Mouse (Mus musculus) heart, embryonic 14.5 days (tissue): ENCODE results near the gene Ndufa4l2. TPM values are rescaled to one million over a fixed set of nuclear protein-coding genes. Genes with fewer than 3 reads are reported as not detected.

Source experiments
- ATAC-seq: fragments of 200-750 bp; cut with Nextera tagmentation; 2 replicates; pipeline ENCODE4 v1.8.0; 2017; ENCODE audit warnings: low read depth, moderate TSS enrichment; ENCODE audit not compliant: insufficient number of reproducible peaks, insufficient read depth, low FRiP score
- H3K27ac ChIP-seq, 2 experiments: fragments of 200-500 bp in 1 of 2; fragments of 300-500 bp in 1 of 2; sonication (generic) in 1 of 2; replicated peaks in 1 of 2; 2 replicates each; pipeline ENCODE4 v1.5.1; 2012 to 2014; ENCODE audit warnings: low read depth in 2 of 2, low read length in 2 of 2, control low read depth in 1 of 2, mild to moderate bottlenecking in 1 of 2, mixed read lengths in 1 of 2; ENCODE audit not compliant: control insufficient read depth in 1 of 2, insufficient read depth in 1 of 2
- H3K27me3 ChIP-seq: fragments of 300-500 bp; sonication (generic); 2 replicates; pipeline ENCODE4 v1.6.1; 2014; ENCODE audit warnings: mild to moderate bottlenecking, low read length, control low read depth; ENCODE audit not compliant: control insufficient read depth, insufficient read depth
- H3K36me3 ChIP-seq: fragments of 300-500 bp; sonication (generic); 2 replicates; pipeline ENCODE4 v1.6.1; 2014; ENCODE audit warnings: mild to moderate bottlenecking, control low read depth, low read length, mixed read lengths; ENCODE audit not compliant: control insufficient read depth, insufficient read depth
- H3K4me1 ChIP-seq, 2 experiments: fragments of 200-500 bp in 1 of 2; fragments of 300-500 bp in 1 of 2; sonication (generic) in 1 of 2; 2 replicates each; pipeline ENCODE4 v1.6.1; 2012 to 2014; ENCODE audit warnings: low read length in 2 of 2, control low read depth in 1 of 2, mixed read lengths in 1 of 2; ENCODE audit not compliant: control insufficient read depth in 2 of 2, insufficient read depth in 2 of 2
- H3K4me2 ChIP-seq: fragments of 300-500 bp; sonication (generic); 2 replicates; pipeline ENCODE4 v1.6.1; 2014; ENCODE audit warnings: mild to moderate bottlenecking, low read length
- H3K4me3 ChIP-seq, 2 experiments: fragments of 200-500 bp in 1 of 2; fragments of 300-500 bp in 1 of 2; sonication (generic) in 1 of 2; 2 replicates each; pipeline ENCODE4 v1.5.1; 2012 to 2014; ENCODE audit warnings: low read length in 2 of 2, mild to moderate bottlenecking in 2 of 2, control low read depth in 1 of 2, low read depth in 1 of 2, moderate library complexity in 1 of 2; ENCODE audit not compliant: control insufficient read depth in 1 of 2, insufficient read depth in 1 of 2
- H3K9ac ChIP-seq: fragments of 300-500 bp; sonication (generic); 2 replicates; pipeline ENCODE4 v1.6.1; 2014; ENCODE audit warnings: mild to moderate bottlenecking, low read length
- H3K9me3 ChIP-seq: fragments of 300-500 bp; sonication (generic); 2 replicates; pipeline ENCODE4 v1.6.1; 2016; ENCODE audit warnings: low read length, control low read depth; ENCODE audit not compliant: control insufficient read depth
- WGBS: fragments of 180-500 bp; shearing (Covaris S2); extraction: QIAGEN DNeasy Blood & Tissue Kit; methylation state at CpG from one replicate; pipeline ENCODE4 v1.1.7; 2014; 5-methylcytosine and 5-hydroxymethylcytosine counted together
- polyA plus RNA-seq: library from polyadenylated mRNA; unstranded; fragments of >200 nt; fragmentation: Nextera tagmentation; extraction: Ambion mirVana; gene quantifications from 2 replicates; pipeline ENCODE4 v1.2.1, GENCODE M21; 2014

Gene Ndufa4l2
- polyA plus RNA-seq, 1 experiment from 2014 or later, result 31.2 TPM

DNA sequence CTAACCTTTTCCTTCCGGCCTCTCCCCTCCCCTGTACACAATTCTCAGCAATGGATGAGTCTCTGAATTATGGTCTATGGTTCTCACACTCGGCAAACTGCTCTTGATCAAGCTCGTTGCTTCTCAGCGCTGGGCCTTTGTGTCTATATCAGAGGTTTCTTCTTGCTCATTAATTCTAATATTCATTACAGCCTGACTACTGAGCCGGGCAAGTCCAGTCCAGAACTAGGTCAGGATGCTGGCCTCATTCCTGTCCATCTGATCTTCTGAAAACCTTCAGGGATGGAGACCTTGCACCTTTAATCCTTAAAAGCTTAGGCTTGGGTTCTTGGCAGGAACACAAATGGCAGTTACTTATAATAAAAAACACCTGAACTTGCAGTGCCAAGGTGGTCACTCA is 15.3 kb upstream of the Ndufa4l2 start:
- Histone ChIP-seq H3K4me3 (no peak overlapping the region), H3K4me2 (no peak overlapping the region), H3K9me3 (no peaks in the 10 kb centered on the region), H3K4me1 (no peaks in the 10 kb centered on the region), H3K27ac (no peak overlapping the region), H3K36me3 (peaks cover 70% of the 10 kb centered on the region), H3K27me3 (no peaks in the 10 kb centered on the region), H3K9ac (no peak overlapping the region)
- no peak for ATAC-seq
- WGBS, result 84% methylated on average over 5 of the region's 5 CpGs

DNA sequence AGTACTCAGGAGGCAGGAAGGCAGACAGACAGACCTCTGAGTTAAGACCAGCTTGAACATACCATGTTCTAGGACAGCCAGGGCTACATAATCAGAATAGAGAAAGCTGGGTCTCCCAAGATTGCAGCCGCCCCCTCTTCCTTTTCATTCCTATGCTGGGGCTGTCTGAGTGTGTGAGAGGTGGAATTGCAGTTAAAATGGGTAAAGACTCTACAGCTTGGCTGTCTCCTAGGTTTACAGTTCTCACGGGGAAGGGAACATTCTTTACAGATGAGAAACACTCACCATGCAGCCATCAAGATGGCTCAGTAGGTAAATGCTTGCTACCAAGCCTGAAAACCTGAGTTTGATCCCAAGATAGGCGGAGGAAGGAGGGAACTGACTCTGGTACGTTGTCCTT is 14.7 kb upstream of the Ndufa4l2 start:
- Histone ChIP-seq H3K4me2 (no peak overlapping the region), H3K4me3 (no peak overlapping the region), H3K4me1 (no peaks in the 10 kb centered on the region), H3K27me3 (no peaks in the 10 kb centered on the region), H3K36me3 (peaks cover 65% of the 10 kb centered on the region), H3K27ac (no peak overlapping the region), H3K9ac (no peak overlapping the region), H3K9me3 (no peaks in the 10 kb centered on the region)
- ATAC-seq, result no peak
- WGBS, result 83% methylated on average over 4 of the region's 4 CpGs

DNA sequence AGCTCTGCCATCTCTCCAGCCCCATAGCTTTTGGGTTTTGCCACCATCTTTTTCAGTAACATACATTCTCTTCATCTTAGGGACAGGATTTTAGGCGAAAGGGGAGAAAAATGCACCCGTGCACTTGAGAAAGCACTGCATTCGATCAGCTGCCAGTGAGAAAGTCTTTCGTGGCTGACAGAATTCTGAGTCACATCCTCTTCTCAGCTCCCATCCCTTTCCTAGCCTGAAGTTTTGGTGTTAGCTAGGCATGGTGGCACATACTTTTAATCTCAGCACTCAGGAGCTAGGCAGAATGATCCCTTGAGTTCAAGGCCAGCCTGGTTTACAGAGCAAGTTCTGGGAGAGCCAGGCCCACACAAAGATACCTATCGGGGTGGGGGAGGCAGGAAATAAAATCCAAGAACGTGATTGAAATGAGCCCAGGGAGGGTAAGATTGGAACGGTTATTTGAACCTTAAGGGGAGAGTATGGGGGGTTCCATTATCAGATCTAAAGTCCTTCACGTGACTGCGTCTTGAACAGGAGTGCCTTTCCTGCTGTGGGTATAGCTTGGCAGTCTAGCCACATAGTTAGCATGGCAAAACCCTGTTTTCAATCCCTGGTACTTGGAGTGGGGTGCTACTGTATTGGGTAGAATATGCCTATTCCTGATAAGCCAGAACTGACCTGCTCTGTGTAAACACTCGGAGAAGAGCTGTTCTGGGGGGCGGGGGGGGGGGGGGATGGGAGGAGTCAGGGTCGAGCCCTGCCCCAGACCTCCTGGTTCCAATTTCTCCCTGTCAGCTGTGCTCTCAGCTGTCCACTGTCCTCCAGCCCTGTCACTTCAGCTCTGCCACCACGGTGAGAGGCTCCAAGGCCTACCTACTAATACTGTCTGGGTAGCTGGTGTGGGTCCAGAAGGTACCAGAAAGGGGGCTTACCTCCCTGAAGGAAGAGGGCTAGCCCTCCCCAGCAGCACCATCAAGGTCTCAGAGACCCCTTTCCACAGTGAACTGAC is 13.6 kb upstream of the Ndufa4l2 start, which contains the start of gene Stac3:
TSS of gene Stac3 (plus strand) at position 793 of the 1,000 bp plus-strand sequence.
- no peak for ATAC-seq
- no peak within 1 kb of the TSS for H3K27ac ChIP-seq
- H3K9me3 ChIP-seq, result no peaks in the 10 kb centered on the region
- H3K4me2 ChIP-seq, result no peak within 1 kb of the TSS
- H3K27me3 ChIP-seq, result no peaks in the 10 kb centered on the region
- no peaks in the 10 kb centered on the region for H3K4me1 ChIP-seq
- H3K9ac ChIP-seq, result no peak within 1 kb of the TSS
- no peak within 1 kb of the TSS for H3K4me3 ChIP-seq
- 63% methylated on average over 13 of the region's 13 CpGs for WGBS
- peaks cover 58% of the 10 kb centered on the region for H3K36me3 ChIP-seq

DNA sequence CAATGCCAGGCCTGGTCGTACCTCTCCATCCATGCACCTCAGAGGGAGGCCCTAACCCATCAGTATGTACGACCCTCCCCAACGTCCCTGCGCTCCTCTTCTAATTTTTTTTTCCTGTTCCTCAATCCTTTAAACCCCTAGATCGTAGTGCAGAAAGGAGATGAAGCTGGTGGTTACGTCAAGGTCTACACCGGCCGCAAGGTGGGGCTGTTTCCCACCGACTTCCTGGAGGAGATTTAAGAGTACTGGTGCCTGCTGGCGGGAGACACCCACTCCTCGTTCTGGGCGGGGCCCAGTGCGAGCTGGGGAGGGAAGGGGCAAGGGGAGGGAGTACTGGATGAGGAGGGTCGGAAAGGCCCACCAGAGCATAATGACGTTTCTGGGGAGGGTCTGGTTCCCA is 6.5 kb upstream of the Ndufa4l2 start:
- H3K9me3 ChIP-seq, result no peaks in the 10 kb centered on the region
- H3K27me3 ChIP-seq, result peaks cover 59% of the 10 kb centered on the region
- peak overlapping the region; percentile 77 for H3K4me2 ChIP-seq
- H3K36me3 ChIP-seq, result peaks cover 10% of the 10 kb centered on the region; the same call in 1 of the 2 replicates
- no peak overlapping the region for H3K4me3 ChIP-seq
- ATAC-seq, result no peak
- peaks cover 18 to 25% of the 10 kb centered on the region in 2 experiments for H3K4me1 ChIP-seq
- no peak overlapping the region for H3K27ac ChIP-seq
- H3K9ac ChIP-seq, result no peak overlapping the region
- 4% methylated on average over 15 of the region's 15 CpGs for whole genome bisulfite sequencing

DNA sequence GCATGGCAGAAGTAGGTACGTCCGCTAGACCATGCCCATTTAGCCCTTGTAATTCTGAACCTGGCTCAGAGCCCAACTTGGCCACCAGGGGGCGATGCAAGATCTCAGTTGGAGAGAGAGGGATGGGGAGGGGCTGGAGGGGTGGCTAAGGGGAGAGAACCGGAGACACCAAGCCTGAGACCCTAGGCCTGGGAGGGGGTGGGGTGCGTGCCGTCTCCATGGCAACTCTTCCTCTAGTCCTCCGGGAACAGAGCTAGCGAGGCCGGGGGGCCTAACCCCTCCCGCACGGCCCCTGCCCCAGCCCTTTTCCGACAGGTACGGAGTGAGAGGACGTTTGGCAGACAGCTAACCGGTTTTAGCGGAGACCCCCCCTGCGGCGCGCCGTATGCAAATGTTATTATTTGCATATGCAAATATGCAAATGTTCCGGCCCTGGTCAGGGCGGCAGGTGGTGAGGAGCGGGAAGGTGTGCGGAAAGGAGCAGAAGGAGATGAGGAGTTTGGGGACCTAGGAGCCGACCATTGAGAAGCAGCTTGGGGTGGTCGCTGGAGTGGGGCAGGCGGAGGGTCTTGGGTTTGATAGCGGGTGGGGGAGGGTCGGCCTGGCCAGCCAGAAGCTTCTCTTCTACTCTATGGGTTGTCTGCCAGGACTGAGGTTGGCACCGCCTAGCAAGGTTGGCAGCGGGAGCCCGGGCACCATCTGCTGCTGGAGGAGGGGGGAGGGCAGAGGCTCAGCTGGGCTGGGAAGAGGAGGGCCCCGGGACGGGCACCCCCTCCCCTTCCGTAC is 5.5 kb upstream of the Ndufa4l2 start:
- Histone ChIP-seq H3K27ac (no peak overlapping the region), H3K36me3 (peaks cover 6% of the 10 kb centered on the region; the same call in 1 of the 2 replicates), H3K9ac (no peak overlapping the region), H3K4me2 (peak overlapping the region; percentile 77), H3K4me3 (peak overlapping the region; percentile 39 to 46), H3K4me1 (peaks cover 26 to 35% of the 10 kb centered on the region in 2 experiments), H3K27me3 (peaks cover 69% of the 10 kb centered on the region), H3K9me3 (no peaks in the 10 kb centered on the region)
- peak; percentile 58 for ATAC-seq
- 1% methylated on average over 35 of the region's 35 CpGs for WGBS

DNA sequence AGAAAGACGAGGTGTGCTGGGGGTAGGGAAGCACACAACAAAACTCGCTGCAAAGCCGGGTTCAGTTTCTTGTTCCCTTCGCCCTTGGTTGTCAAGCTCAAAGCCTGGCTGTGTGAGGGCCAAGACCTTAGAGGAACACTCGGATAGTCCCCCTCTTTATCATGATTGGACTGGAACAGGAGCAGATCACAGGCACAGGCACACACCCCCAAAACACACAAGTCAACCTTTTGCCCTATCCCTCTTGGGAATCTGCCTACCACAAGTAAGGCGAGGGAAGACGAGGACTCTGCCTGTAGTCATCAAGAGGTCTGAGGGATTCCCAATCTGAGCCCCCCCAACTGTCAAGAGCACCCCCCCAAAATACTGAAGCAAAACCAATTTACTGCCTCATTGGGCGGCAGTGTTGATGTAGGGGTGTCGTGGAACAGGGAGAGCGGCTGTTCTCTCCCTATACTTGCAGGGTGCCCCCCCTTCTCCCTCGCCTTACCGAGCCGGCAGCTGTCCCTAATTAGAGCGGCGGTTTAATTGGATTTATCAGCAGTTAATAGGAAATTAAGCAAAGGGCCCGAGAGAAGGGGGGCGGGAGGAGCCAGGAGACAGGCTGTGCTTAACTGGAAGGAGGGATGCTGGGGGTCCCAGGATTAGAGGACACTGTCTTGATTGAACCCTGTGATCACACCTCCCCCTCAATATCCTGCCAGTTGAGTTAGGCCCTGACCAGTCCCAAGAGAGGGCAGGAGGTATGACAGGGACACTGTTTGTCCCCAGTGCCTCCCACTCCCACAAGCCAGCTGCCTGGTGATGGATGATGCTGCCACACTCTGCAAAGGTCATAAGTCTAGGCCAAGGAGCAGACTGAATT is 4.7 kb upstream of the Ndufa4l2 start:
- 14% methylated on average over 17 of the region's 17 CpGs for WGBS

More for the DNA sequence above, 4.7 kb upstream of the Ndufa4l2 start:
- H3K9me3 ChIP-seq, result no peaks in the 10 kb centered on the region
- no peak overlapping the region for H3K9ac ChIP-seq
- H3K4me3 ChIP-seq, result no peak overlapping the region
- H3K27me3 ChIP-seq, result peaks cover 78% of the 10 kb centered on the region
- H3K4me1 ChIP-seq, result peaks cover 27 to 40% of the 10 kb centered on the region in 2 experiments
- no peak for ATAC-seq
- H3K36me3 ChIP-seq, result peaks cover 6% of the 10 kb centered on the region; the same call in 1 of the 2 replicates
- H3K27ac ChIP-seq, result no peak overlapping the region
- peak overlapping the region; percentile 77 for H3K4me2 ChIP-seq
